Mouse (Mus musculus) layer of hippocampus, adult 9-11 months (tissue): ENCODE data around the gene Tshz3.

Source experiments
- DNase-seq: peaks from one replicate; pipeline ENCODE4 v3.0.0; 2022

Gene Tshz3

DNA sequence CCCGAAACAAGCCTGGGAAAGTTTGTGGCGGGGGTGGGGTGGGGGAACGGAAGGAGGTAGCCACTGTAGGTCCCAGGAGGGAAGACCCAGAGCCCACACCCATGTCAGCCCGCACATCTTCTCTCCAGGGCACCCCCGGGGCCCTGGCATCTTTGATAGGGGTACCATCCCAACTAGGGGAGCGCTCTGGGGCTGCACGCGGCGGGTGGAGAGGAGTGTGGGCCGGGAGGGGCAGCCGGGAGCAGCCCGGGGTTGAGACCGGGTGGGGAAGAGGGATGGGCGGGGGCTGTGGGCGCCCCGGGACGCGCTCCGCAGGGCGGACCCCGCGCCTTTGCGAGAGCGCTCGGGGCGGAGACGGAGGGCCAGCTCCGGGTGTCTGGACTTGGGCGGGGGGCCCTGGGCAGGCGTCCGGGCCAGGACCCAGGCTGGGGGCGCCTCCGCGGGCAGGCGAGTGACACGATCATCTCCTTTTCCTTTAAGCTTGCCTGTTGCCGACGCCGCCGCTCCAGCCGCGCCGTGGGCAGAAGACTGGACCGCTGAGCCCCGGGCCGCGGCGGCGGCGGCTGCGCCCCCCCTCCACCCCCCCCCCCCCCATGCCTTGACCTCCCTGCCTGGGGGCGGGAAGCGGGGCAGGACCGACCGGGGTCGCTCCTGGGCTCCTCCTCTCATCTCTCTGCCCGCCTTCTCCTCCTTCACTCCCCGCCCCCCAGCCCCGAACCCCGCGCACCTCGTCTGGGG lies 631 bp upstream of the Tshz3 start:
- DNase-seq: no peak

DNA sequence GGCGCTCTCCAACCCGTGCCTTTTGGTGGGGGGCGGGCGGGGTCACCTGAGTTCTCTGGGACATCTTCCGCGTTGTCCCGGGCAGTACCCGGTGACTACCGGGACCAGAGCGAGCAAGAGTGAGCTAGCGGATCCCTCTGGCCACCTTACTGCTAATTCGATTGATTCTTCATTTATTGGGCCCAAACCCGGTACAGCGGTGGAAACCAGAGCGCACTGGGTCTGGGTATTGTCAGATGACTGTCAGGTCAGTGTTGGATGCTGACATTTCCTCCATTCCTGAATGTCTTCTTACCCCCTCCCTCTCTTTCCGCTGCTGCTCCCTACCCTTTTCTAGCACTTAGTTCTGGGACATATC lies 650 bp downstream of the Tshz3 start:
- DNase-seq: no peak

DNA sequence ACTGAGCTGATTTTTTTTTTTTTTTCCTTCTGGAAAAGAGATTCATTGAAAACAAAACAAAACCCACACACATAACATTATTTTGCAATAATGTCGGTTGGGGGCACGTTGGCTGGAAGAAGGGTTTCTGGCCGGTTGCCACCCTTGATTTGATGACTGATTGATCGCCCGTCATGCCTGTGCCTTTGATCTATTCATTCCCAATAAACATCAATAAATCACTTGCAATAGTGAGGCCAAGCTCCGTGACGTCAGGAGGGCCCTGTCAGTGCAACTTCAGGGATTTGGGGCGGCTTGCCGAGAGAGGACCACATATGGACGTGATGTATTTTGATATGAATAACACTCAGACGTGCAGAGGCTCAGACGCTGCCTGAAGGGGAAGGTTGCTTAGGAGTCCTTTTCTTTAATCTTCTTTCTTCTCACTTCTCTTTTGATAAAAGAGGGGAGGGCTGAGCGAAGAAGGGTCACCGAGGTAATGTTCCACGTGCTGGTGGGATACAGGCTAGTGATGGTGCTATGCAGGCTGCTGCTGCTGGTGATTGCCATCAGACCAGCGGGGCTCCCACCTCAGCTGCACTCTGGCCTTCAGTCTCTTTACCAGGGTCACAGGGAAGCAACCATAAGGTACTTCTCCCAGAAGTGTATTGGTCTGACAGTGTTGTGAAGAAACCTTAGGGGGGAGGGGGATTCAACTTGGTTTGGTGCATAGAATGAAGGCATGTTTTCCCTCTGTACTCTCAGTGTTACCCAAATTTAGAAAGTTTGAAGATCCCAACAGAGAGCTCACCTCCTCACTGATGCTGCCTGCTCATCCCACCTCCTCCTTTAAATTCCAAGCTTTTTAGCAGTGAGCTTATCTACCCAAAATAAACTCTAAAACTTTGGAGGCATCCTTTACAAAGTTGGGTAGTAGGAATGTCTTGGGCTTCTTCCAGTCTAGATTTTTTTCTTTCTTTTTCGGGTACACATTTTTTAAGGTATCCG lies 1.4 kb downstream of the Tshz3 start:
- DNase-seq: no peak

DNA sequence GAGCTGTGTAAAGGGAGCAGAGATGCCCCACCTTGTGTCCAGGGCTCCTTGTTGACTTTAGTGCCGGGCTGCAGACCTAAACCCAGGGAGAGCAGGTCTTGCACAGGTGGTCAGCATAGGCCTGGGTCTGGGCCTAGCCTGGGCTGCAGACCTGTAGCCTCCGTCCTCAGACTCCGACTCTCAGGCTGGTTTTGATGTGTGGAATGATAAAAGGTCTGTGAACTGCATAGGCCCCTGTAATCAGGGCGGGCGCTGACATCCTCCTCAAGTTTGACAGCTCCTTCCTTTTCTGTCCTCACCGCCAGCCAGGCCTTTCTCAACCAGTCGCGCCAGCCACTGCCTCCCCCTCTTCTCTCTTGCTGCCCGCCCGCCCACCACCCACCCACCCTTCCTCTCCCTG lies 8.7 kb downstream of the Tshz3 start:
- DNase-seq: no peak

DNA sequence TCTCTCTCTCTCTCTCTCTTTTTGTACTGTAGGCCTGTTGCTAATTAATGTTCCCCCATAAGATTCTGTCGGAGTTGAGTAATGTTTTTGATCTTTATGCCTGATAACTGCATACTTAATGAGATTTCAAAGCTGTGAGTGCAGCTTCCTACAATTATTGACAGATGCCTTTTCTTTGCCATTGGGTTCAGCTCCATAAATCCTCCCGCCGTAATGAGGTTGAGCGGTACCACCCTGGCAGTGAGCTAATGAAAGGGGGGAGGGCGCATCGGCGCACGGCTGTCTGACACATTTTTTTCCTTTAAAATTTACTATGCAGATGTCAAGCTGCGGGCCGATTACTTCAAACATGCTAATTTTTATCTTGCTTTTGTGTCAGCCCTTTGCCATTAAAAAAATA lies 9.3 kb downstream of the Tshz3 start:
- no peak for DNase-seq

DNA sequence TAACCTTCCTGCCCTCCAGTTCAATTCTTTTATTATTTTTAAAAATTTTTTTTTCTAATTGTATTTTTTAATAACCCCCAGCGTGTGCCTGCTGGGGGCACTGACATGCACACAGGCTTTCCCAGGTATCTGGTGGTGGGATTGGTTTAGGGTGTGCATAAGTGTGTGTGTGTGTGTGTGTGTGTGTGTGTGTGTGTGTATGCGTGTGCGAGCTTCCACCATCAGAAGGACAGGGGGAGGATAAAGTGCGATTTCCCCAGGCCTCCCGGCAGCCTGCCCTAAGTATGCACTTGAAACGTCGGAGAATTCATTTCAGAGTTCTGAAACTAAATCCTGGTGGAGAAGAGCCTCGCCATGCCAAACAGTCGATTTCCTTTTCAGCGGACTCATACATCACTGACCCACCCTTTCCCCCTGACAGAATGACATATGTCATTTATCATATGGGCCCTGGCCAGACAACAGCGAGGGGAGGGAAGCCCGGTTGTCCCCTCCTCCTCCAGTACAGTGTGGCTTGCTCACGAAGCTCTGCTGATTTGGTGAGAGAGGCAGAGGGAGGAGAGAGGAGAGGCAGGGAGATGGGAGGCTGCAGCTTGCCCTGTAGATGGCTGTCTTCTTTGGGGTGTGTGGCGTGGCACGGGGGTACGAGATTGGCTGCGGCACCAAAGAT lies 9.9 kb downstream of the Tshz3 start:
- DNase-seq: no peak

DNA sequence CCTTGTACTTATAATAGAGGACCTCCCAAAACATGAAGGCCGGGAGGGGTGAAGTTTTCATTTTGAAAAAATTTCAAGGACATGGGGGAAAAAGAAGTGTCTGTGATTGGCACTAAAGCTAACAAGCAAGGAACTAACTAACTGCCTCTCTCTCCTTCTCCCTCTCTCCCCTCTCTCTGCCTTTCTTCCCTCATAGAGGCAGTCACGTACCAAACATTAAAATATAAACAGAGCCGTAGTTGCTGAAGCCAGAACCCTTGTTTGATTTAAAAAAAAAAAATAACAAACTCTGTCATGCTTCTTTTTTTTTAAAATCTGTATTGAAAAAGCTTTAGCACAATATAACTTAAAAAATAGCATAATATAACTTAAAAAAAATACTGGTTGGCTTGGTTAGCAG lies 10.9 kb downstream of the Tshz3 start:
- DNase-seq: no peak

DNA sequence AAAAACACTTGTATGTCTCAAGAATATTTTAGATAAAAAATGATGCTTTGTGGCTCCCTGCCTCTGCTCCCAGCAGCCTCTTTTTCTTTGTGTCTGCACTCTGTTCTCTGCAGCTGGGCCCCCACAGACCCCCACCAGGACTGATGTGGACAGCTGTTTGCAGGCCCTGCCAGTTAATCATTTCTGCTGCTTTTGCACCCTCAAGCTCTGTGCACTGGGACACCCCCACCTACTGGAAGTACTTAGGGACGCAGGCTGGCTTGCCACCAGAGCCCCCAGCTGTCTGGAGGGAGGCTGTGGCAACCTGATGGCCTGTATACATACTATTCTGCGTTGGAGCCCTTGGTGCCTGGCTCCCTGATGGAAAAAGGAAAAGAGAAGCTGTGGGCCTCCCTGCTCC lies 11.3 kb downstream of the Tshz3 start:
- DNase-seq: no peak

DNA sequence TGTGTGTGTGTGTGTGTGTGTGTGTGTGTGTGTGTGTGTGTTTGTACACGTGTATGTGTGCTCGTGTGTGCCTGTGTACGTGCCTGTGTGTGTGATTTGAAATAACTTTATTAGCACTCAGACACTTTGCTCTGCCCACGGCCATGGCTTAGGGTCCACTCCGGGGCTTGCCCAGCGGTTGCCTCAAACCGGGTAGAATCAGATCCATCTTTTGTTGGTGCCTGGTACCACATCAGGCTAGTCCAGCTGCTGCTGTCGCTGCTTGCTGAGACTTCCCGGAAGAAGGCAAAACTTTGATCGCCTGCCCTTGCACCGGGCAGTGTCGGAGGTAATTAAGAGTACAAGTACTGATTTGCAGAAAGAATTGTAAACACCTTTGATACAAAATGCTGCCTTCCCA lies 12.1 kb downstream of the Tshz3 start:
- no peak for DNase-seq

DNA sequence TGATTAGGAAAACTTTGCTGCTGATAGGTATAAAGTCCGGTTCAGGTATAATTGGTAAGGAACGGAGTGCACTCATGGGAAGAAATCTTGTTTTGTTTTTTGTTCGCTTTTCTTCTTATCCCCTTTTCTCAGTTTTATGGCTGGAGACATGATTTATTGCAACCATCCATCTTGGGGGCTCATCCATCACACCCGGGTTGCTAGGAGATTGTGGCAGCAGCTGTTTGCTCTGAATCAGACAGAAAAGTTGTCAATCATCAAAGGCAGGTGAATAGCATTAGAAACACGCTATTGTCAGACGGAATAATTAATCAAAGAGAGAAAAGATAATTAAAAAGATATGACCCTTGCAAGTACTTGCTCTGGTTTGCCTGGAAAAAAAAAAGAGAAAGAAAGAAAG lies 12.5 kb downstream of the Tshz3 start:
- no peak for DNase-seq

DNA sequence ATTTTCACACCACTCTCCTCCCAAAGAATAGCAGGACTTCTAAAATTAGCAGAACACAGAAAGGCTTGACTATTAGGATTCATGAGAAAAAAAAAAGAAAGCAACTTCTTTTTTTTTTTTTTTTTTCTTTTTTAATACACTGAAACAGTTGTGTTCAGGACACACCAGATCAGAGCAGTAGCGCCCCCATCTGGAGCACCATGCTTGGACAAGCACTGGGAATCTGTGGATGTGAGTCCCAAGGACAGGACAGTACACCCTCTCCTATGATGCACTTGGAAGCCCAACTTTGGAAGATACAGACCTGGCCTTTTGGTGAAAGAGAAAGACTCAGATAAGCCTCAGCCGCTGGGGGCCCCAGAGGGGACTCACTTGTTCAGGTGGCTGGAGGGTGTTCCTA lies 13.8 kb downstream of the Tshz3 start:
- no peak for DNase-seq

DNA sequence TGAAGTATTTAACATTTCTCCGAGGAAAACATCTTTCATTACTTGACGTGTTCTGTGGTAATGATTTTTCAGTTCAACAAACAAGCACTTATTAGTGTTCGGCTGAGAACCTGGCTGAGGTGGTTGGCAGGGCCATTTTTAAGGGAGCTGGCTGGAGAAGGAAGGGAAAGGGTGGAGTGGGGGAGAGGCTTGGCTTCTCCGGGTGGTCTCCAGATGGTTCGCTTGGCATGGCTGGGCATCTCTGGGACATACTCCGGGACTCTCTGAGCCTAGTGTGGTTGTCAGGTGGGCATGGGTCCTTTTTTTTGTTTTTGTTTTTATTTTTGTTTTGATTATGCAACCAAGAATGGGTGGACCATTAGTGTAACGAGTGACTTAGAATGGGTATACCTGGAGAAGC lies 16.4 kb downstream of the Tshz3 start:
- no peak for DNase-seq

DNA sequence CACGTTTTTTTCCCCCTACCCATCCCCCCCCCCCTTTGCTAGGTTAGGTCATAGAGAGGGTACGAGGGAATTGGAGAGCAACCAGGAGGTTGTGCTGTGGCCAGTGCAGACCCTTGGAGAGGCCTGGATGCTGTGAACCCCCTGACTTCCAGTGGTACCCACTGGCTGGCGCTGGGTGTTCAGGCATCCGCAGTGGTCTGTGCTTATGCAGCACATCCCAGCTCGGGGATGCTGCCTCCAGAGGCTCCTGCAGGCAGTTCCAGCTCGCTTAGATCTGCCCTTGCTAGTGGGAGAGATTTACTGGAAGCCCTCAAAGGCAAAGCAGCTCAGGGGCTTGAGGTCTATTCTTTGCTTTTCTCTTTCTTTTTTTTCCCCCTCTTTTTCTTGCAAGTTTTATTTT lies 19.3 kb downstream of the Tshz3 start:
- no peak for DNase-seq

DNA sequence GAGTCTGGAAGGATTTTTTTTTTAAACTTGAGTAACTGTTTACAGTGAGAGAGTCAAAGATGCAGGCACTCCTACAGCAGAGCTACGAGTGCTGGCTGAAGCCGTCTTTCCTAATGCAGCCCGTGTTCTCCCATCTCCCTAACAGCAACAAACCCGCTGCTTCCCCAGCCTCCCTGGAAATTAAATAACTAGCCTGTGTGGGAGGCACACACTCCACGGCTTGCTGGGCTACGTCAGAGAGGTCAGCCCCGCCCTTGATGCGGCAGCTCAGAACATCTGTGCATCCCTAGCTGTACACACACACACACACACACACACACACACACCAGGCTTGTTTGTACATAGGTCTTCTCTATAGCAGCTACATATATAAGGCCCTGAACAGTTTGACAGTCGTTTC lies 22.9 kb downstream of the Tshz3 start:
- no peak for DNase-seq

DNA sequence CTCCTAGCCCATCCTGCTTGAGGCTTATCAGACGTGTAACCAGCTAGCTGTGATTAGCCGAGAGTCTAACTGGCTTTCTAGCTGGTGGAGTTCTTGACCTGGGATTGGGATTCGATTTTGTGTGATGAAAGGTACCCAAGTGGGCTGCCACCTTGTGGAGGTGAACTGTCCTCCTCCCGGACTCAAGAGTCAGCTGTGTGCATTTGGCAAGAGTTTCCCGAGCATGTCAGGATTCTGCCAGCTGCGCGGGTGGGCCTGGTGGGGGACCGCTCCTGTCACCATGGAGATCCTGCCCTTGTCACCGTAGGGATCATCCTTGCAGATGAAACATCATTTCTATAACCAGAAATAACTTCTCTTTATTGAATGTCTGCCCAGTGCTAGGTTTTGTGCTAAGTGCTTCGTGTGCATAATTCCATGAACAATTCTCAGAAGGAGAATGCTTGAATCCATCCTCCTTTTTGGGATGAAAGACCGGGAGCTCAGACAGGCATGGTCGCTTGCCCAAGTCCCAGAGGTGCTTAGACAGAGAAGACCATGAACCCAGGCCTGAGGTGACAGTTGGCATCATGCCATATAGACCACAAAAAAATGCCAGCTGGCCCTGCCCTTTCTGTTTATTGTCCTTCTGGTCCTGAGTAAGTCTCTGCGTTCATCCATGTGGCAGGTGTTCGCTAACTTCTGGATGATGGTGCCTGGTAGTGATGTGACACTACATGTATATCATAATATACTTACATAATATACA lies 38.6 kb downstream of the Tshz3 start:
- DNase-seq: no peak

DNA sequence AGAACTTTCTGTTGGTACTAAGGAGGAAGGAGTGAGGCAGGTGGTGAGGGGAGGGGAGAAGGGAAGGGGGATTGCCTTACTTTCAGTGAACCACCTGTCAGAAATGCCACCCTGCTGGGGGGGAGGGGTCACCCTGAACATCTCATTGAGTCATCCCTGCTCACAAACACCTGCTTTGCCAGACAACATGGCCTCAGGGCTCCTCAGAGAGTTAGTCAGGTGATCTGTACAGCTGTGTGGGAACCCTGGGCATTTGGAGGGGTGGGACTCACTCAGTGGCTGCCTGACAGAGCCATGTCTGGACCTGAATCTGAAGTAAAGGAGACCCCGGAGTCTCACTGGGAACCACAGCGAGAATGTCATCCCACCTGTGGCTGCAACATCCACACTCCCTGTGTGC lies 53.6 kb downstream of the Tshz3 start:
- DNase-seq: no peak

DNA sequence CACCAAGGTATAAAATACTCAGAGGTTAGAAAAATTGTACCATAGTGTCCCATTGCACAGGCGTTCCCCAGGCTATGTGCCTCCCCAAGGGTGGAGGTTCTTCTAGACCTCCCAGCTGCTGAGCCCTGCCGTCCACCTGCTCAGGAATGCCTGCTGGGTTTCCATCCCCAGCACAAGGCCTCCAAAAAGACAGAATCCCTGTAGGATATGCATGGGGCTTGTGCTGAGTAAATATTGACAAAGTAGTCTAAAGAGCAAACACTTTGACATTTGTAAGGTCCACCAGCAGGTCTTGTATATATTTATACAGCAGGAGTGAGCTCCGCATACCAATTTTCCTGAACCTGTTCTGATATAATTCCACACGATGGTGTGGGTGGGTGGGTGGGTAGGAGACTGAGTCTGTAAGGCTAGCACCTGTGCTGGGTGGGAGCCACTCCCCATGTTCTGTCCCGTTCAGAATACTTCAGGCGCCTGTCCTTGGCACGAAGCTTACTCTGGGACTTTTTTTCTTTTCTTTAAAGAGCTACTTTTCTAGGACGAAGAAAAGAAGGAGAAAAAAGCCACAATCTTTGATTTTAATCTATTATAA lies 69.7 kb downstream of the Tshz3 start:
- no peak for DNase-seq

DNA sequence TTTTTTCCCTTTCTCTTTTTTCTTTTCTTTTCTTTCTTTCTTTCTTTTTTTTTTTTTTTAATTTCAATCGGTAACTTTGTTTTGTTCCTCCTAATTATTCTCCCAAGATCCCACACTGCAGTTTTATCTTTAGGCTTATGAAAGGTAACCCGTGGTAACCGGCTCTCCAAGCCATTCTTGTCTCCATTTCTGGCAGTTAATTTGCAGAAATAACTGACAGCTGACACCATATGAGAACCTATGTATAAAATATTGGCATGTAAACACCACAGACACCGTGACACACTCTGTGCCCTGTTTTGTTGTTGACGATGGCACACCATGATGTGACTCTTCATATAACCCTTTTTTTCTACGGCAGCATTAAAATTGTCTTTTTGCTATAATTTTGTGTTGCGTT lies 75.2 kb downstream of the Tshz3 start:
- no peak for DNase-seq

DNA sequence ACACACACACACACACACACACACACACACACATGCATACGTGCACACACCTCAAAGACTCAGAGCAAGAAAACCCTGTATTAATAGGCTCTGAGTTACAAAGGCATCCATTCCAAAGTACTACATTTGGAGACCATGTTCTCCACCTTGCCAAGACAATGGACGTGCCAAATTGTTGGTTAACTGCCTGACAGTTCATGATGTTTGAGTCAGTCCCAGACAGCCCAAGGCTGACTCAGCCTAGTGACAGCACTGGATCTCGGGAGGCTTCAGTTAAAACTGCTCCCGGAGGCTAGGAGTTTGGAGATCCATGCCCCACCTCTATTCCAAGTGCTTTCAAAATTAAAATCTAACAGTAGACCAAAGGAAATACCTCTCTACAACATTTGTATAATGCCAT lies 79.0 kb downstream of the Tshz3 start:
- DNase-seq: no peak

DNA sequence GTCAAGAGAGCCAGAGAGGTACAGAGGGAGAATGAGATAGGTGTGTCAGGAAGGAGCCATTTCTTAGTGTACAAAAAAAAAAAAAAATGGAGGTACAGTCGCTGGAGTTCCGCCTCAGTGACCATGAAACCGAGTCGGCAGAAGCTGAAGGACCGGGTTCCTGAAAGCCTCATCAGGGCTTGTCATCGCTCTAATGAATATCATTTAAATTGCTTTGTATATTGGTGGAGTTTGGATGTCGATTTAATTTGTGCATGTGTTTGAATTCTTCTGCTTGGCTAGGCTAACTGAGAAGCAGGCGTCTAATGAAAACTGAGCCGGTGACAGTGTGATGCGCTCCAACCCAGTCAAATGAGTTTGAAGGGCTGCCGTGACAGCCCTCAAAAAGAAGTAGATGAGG lies 80.5 kb downstream of the Tshz3 start:
- DNase-seq: no peak

DNA sequence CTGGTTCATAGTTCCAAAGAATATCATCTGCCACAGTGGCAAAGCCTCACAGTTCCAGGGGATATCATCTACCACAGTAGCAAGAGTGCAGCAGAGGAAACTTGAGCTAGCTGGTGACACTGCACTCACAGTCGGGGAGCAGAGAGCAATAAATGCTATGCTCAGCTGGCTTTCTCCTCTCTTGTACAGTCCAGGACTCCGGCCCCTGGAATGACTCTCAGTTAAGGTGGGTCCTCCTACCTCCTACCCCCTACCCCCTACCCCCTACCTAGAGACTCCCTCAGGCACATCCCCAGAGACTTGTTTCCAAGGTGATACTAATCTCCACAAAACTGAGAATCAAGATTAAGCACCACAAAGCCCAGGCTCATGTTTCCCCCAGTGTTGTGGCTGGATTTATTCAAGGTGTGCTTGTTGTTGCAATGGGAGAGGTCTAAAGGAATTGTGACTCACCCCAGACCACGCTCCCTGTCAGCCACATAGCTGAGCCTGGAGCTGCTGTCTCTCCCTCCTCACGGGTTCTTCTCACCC lies 86.4 kb downstream of the Tshz3 start:
- no peak for DNase-seq

DNA sequence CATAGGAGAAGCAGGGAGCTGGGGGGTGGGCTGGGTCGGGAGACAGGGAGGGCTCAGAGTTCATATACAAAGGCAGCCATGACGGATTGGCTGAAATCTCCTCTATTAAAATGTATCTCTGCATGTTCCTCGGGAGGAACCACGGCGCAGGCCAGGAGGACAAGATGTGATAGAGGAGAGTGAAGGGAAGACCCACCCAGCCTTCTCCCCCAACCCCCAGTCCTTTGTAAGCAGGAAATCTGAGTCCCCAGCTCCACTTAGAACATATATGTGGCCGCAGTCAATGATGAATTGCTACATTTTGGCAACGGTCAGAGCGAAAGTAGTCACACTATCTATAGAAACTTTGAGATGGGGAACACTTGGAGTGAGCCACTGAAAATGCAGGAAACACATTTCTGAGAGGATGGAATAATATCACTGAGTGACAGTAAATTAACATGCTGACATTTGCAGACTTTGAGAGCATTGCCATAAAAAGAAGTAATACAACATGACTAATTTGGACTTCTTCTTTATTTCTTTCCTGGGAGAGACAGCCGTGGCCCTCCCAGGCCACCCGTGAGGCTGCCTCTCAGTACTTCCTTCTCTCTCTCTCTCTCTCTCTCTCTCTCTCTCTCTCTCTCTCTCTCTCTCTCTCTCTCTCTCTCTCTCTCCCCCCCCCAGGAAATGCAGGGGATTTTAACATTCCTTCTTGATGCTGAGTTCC lies 88.9 kb downstream of the Tshz3 start:
- DNase-seq: no peak
